Mouse (Mus musculus): Measurements from ENCODE around the gene Lsm2. TPM values are rescaled to one million over a fixed set of nuclear protein-coding genes. Genes with fewer than 3 reads are reported as not detected.
"Not testable (repeated sequence)": the region's sequence is repeated elsewhere in the genome, so short reads cannot be mapped to it uniquely, and the experiment has no call there.

The Lsm2 gene
- polyA plus RNA-seq, 1 experiment from 2014 or later, result 219 TPM

- no peaks in the 10 kb centered on the region for H3K9me3 ChIP-seq (replicated peaks; ENCODE audit: control insufficient read depth, low read length)
- no peak overlapping the region for H3K4me2 ChIP-seq (ENCODE audit: low read depth, low read length)
- H3K36me3 ChIP-seq (replicated peaks; ENCODE audit: control insufficient read depth, insufficient read depth, low read depth, low read length), result no peaks in the 10 kb centered on the region
- no peak for DNase-seq (ENCODE audit: low spot score)
- H3K27ac ChIP-seq (replicated peaks; ENCODE audit: low read depth, low read length), result no peak overlapping the region
- H3K27me3 ChIP-seq (ENCODE audit: control insufficient read depth, insufficient read depth, low read length), result no peaks in the 10 kb centered on the region
- no peaks in the 10 kb centered on the region; the same call in 1 of the 2 replicates for H3K4me1 ChIP-seq (ENCODE audit: control insufficient read depth, insufficient read depth, low read length)
- no peak for ATAC-seq (replicated peaks; ENCODE audit: insufficient number of reproducible peaks, low FRiP score, low TSS enrichment, low read depth)
- no peak overlapping the region for H3K4me3 ChIP-seq (ENCODE audit: low read depth, low read length)
- 82% methylated on average over 5 of the region's 5 CpGs for WGBS
- H3K9ac ChIP-seq (replicated peaks; ENCODE audit: low read length), result no peak overlapping the region; the same call in 1 of the 2 replicates
Measured at GRCm38 (mm10) chr17:34997142-34997483, 15.5 kb downstream of the Lsm2 start.

- H3K4me1 ChIP-seq (ENCODE audit: control insufficient read depth, insufficient read depth, low read length), result peaks cover 3% of the 10 kb centered on the region; the same call in 1 of the 2 replicates
Measured at GRCm38 (mm10) chr17:34998526-34999430, 17.1 kb downstream of the Lsm2 start.

GRCm38 (mm10) chr17:34999871-35000716 lies 18.4 kb downstream of the Lsm2 start:
- peak; percentile 30 for DNase-seq (ENCODE audit: low spot score)
- Histone ChIP-seq H3K4me3 (ENCODE audit: low read depth, low read length) (peak overlapping the region; percentile 89), H3K27ac (replicated peaks; ENCODE audit: low read depth, low read length) (peak overlapping the region; percentile 96), H3K9ac (replicated peaks; ENCODE audit: low read length) (peak overlapping the region; percentile 98), H3K4me2 (ENCODE audit: low read depth, low read length) (peak overlapping the region; percentile 98)
- not testable (repeated sequence) for ATAC-seq (replicated peaks; ENCODE audit: insufficient number of reproducible peaks, low FRiP score, low TSS enrichment, low read depth); H3K27me3 ChIP-seq (ENCODE audit: control insufficient read depth, insufficient read depth, low read length); H3K4me1 ChIP-seq (ENCODE audit: control insufficient read depth, insufficient read depth, low read length); H3K9me3 ChIP-seq (replicated peaks; ENCODE audit: control insufficient read depth, low read length); H3K36me3 ChIP-seq (replicated peaks; ENCODE audit: control insufficient read depth, insufficient read depth, low read depth, low read length)
- 27% methylated on average over 29 of the region's 32 CpGs for WGBS

More at GRCm38 (mm10) chr17:34998526-34999430, 17.1 kb downstream of the Lsm2 start:
- Histone ChIP-seq H3K4me2 (ENCODE audit: low read depth, low read length) (no peak overlapping the region; the same call in 1 of the 2 replicates), H3K27me3 (ENCODE audit: control insufficient read depth, insufficient read depth, low read length) (no peaks in the 10 kb centered on the region), H3K36me3 (replicated peaks; ENCODE audit: control insufficient read depth, insufficient read depth, low read depth, low read length) (no peaks in the 10 kb centered on the region), H3K9me3 (replicated peaks; ENCODE audit: control insufficient read depth, low read length) (no peaks in the 10 kb centered on the region), H3K9ac (replicated peaks; ENCODE audit: low read length) (no peak overlapping the region), H3K27ac (replicated peaks; ENCODE audit: low read depth, low read length) (no peak overlapping the region), H3K4me3 (ENCODE audit: low read depth, low read length) (no peak overlapping the region)
- DNase-seq (ENCODE audit: low spot score) (no peak), ATAC-seq (replicated peaks; ENCODE audit: insufficient number of reproducible peaks, low FRiP score, low TSS enrichment, low read depth) (no peak)
- WGBS, result 92% methylated on average over 15 of the region's 15 CpGs

- Histone ChIP-seq H3K9me3 (replicated peaks; ENCODE audit: control insufficient read depth, low read length) (no peaks in the 10 kb centered on the region), H3K4me3 (ENCODE audit: low read depth, low read length) (peak within 1 kb of the TSS; percentile 89), H3K36me3 (replicated peaks; ENCODE audit: control insufficient read depth, insufficient read depth, low read depth, low read length) (peaks cover 7% of the 10 kb centered on the region; the same call in 1 of the 2 replicates), H3K27ac (replicated peaks; ENCODE audit: low read depth, low read length) (peak within 1 kb of the TSS; percentile 96), H3K27me3 (ENCODE audit: control insufficient read depth, insufficient read depth, low read length) (no peaks in the 10 kb centered on the region), H3K4me2 (ENCODE audit: low read depth, low read length) (peak within 1 kb of the TSS; percentile 98), H3K4me1 (ENCODE audit: control insufficient read depth, insufficient read depth, low read length) (peaks cover 3% of the 10 kb centered on the region; the same call in 1 of the 2 replicates), H3K9ac (replicated peaks; ENCODE audit: low read length) (peak within 1 kb of the TSS; percentile 98)
- peak; percentile 93 for DNase-seq (ENCODE audit: low spot score)
- 0% methylated on average over 83 of the region's 83 CpGs for WGBS
- peak; percentile 88 for ATAC-seq (replicated peaks; ENCODE audit: insufficient number of reproducible peaks, low FRiP score, low TSS enrichment, low read depth)
Measured at GRCm38 (mm10) chr17:35000717-35001451, 19.2 kb downstream of the Lsm2 start, which contains the start of gene Vars. Gene Vars (plus strand): TSS chr17:35000987.

- DNase-seq (ENCODE audit: low spot score) (peak; percentile 39), ATAC-seq (replicated peaks; ENCODE audit: insufficient number of reproducible peaks, low FRiP score, low TSS enrichment, low read depth) (peak; percentile 14; the same call in 1 of the 2 replicates)
- H3K4me1 ChIP-seq (ENCODE audit: control insufficient read depth, insufficient read depth, low read length), result peaks cover 3% of the 10 kb centered on the region; the same call in 1 of the 2 replicates
- peaks cover 7% of the 10 kb centered on the region; the same call in 1 of the 2 replicates for H3K36me3 ChIP-seq (replicated peaks; ENCODE audit: control insufficient read depth, insufficient read depth, low read depth, low read length)
- H3K4me2 ChIP-seq (ENCODE audit: low read depth, low read length), result peak overlapping the region; percentile 98
- H3K9me3 ChIP-seq (replicated peaks; ENCODE audit: control insufficient read depth, low read length), result no peaks in the 10 kb centered on the region
- H3K9ac ChIP-seq (replicated peaks; ENCODE audit: low read length), result peak overlapping the region; percentile 98
- under 1% methylated on average over 35 of the region's 35 CpGs for WGBS
- H3K27ac ChIP-seq (replicated peaks; ENCODE audit: low read depth, low read length), result peak overlapping the region; percentile 96
- no peaks in the 10 kb centered on the region for H3K27me3 ChIP-seq (ENCODE audit: control insufficient read depth, insufficient read depth, low read length)
- H3K4me3 ChIP-seq (ENCODE audit: low read depth, low read length), result peak overlapping the region; percentile 89
Measured at GRCm38 (mm10) chr17:35001452-35002152, 19.9 kb downstream of the Lsm2 start.

- H3K4me3 ChIP-seq (ENCODE audit: low read depth, low read length), result peak overlapping the region; percentile 89
- no peaks in the 10 kb centered on the region for H3K27me3 ChIP-seq (ENCODE audit: control insufficient read depth, insufficient read depth, low read length)
- H3K27ac ChIP-seq (replicated peaks; ENCODE audit: low read depth, low read length), result peak overlapping the region; percentile 56; the same call in 1 of the 2 replicates
- ATAC-seq (replicated peaks; ENCODE audit: insufficient number of reproducible peaks, low FRiP score, low TSS enrichment, low read depth) (no peak), DNase-seq (ENCODE audit: low spot score) (no peak)
- WGBS, result 10% methylated on average over 12 of the region's 12 CpGs
- H3K9ac ChIP-seq (replicated peaks; ENCODE audit: low read length), result peak overlapping the region; percentile 98
- H3K4me2 ChIP-seq (ENCODE audit: low read depth, low read length), result peak overlapping the region; percentile 98
- H3K36me3 ChIP-seq (replicated peaks; ENCODE audit: control insufficient read depth, insufficient read depth, low read depth, low read length), result peaks cover 7% of the 10 kb centered on the region; the same call in 1 of the 2 replicates
- H3K9me3 ChIP-seq (replicated peaks; ENCODE audit: control insufficient read depth, low read length), result no peaks in the 10 kb centered on the region
- H3K4me1 ChIP-seq (ENCODE audit: control insufficient read depth, insufficient read depth, low read length), result peaks cover 3% of the 10 kb centered on the region; the same call in 1 of the 2 replicates
Measured at GRCm38 (mm10) chr17:35002153-35002865, 20.6 kb downstream of the Lsm2 start.

All from embryonic facial prominence, embryonic 11.5 days (tissue).